Mouse (Mus musculus) gastrocnemius, adult 2 months (tissue): ENCODE results near the gene Camta2. TPM values are rescaled to one million over a fixed set of nuclear protein-coding genes. Genes with fewer than 3 reads are reported as not detected.

Experiments used
- DNase-seq: peaks from one replicate; pipeline ENCODE4 v3.0.0; 2022
- H3K27ac ChIP-seq: fragments of 200-600 bp; 2 replicates; pipeline ENCODE4 v1.8.1; 2022; ENCODE audit warnings: mild to moderate bottlenecking
- H3K4me3 ChIP-seq: fragments of 200-600 bp; 2 replicates; pipeline ENCODE4 v1.8.1; 2022; ENCODE audit warnings: mild to moderate bottlenecking, moderate library complexity
- CTCF ChIP-seq: fragments of 200-600 bp; IDR thresholded peaks from 2 replicates; pipeline ENCODE4 v1.8.1; 2022; ENCODE audit warnings: antibody characterized with exemption, mild to moderate bottlenecking, moderate library complexity
- intact Hi-C: fragments of 180-260 bp; cut with DNase I; formaldehyde crosslinking; loops from one replicate; pipeline ENCODE4 v1.15.1; 2025
- total RNA-seq, 2 experiments: library from RNA; stranded (reverse); gene quantifications; 2 replicates each; pipeline ENCODE4 v1.2.3; 2021

The Camta2 gene
- total RNA-seq, 2 experiments from 2014 or later: 39.6 to 44.9 TPM

- Histone ChIP-seq H3K4me3 (peak overlapping the region; percentile 38), H3K27ac (peak overlapping the region; percentile 92)
- intact Hi-C loops: no loop called here
- TF ChIP-seq CTCF: no peak
- no peak for DNase-seq
These were observed 37.4 kb downstream of the Camta2 start for GRCm38 (mm10) chr11:70650322-70651175.

GRCm38 (mm10) chr11:70649185-70649734 lies 38.6 kb downstream of the Camta2 start:
- H3K4me3 ChIP-seq: peak overlapping the region; percentile 91
- intact Hi-C loops: loop anchor here (2.0 to 10.0 kb wide), 2 partner anchors 50 to 654 kb away; partner anchors contain the start of genes Gabarap and Phf23
- TF ChIP-seq CTCF: no peak
- H3K27ac ChIP-seq: peak overlapping the region; percentile 92; the same call in 1 of the 2 replicates
- no peak for DNase-seq

- Histone ChIP-seq H3K4me3 (peak overlapping the region; percentile 91), H3K27ac (peak overlapping the region; percentile 94)
- intact Hi-C loops: loop anchor here (2.0 to 10.0 kb wide), 2 partner anchors 50 to 654 kb away; partner anchors contain the start of genes Gabarap and Phf23
- no peak for TF ChIP-seq CTCF
- DNase-seq: no peak
These were observed 39.4 kb downstream of the Camta2 start for GRCm38 (mm10) chr11:70648512-70648911.

GRCm38 (mm10) chr11:70647716-70648420 lies 40.0 kb downstream of the Camta2 start:
- TF ChIP-seq CTCF: no peak
- intact Hi-C loops: loop anchor here (2.0 to 10.0 kb wide), 2 partner anchors 51 to 653 kb away; partner anchors contain the start of genes Gabarap and Phf23
- Histone ChIP-seq H3K4me3 (peak overlapping the region; percentile 91), H3K27ac (peak overlapping the region; percentile 94)
- DNase-seq: peak; percentile 60

GRCm38 (mm10) chr11:70646691-70647650 lies 40.9 kb downstream of the Camta2 start, which contains the start of the genes Rnf167 and Slc25a11:
Gene Rnf167 (plus strand): TSS chr11:70647235.
Gene Slc25a11 (minus strand): TSS chr11:70647479.
- H3K27ac ChIP-seq: peak within 1 kb of the TSS; percentile 97
- H3K4me3 ChIP-seq: peak within 1 kb of the TSS; percentile 91
- peak; percentile 98 for DNase-seq
- TF ChIP-seq CTCF: no peak; the same call in 1 of the 2 replicates
- intact Hi-C loops: loop anchor here (10.0 kb wide), 1 partner anchor 652 kb away; the partner anchor contains the start of genes Gabarap and Phf23

- no peak for DNase-seq
- peak overlapping the region; percentile 91 for H3K4me3 ChIP-seq
- intact Hi-C loops: loop anchor here (10.0 kb wide), 1 partner anchor 651 kb away; the partner anchor contains the start of genes Gabarap and Phf23
- no peak for TF ChIP-seq CTCF
- H3K27ac ChIP-seq: peak overlapping the region; percentile 97
These were observed 41.7 kb downstream of the Camta2 start for GRCm38 (mm10) chr11:70646259-70646555.

GRCm38 (mm10) chr11:70645461-70646258 lies 42.2 kb downstream of the Camta2 start:
- TF ChIP-seq CTCF: no peak
- intact Hi-C loops: loop anchor here (10.0 kb wide), 1 partner anchor 651 kb away; the partner anchor contains the start of genes Gabarap and Phf23
- Histone ChIP-seq H3K27ac (peak overlapping the region; percentile 97), H3K4me3 (peak overlapping the region; percentile 91)
- no peak for DNase-seq

GRCm38 (mm10) chr11:70644564-70645103 lies 43.3 kb downstream of the Camta2 start:
- TF ChIP-seq CTCF: no peak
- H3K27ac ChIP-seq: peak overlapping the region; percentile 66
- no peak for DNase-seq
- intact Hi-C loops: loop anchor here (10.0 kb wide), 1 partner anchor 650 kb away; the partner anchor contains the start of genes Gabarap and Phf23
- no peak overlapping the region; the same call in 1 of the 2 replicates for H3K4me3 ChIP-seq

GRCm38 (mm10) chr11:70643051-70643450 lies 44.9 kb downstream of the Camta2 start:
- Histone ChIP-seq H3K4me3 (no peak overlapping the region), H3K27ac (peak overlapping the region; percentile 66)
- intact Hi-C loops: loop anchor here (10.0 kb wide), 1 partner anchor 648 kb away; the partner anchor contains the start of genes Gabarap and Phf23
- peak; percentile 75 for DNase-seq
- no peak for TF ChIP-seq CTCF

GRCm38 (mm10) chr11:70641241-70641640 lies 46.7 kb downstream of the Camta2 start:
- no peak for DNase-seq
- intact Hi-C loops: loop anchor here (10.0 kb wide), 1 partner anchor 646 kb away; the partner anchor contains the start of genes Gabarap and Phf23
- TF ChIP-seq CTCF: no peak
- Histone ChIP-seq H3K27ac (no peak overlapping the region), H3K4me3 (no peak overlapping the region)
